Mouse (Mus musculus): Measurements from ENCODE around the gene Stat4.

DNA sequence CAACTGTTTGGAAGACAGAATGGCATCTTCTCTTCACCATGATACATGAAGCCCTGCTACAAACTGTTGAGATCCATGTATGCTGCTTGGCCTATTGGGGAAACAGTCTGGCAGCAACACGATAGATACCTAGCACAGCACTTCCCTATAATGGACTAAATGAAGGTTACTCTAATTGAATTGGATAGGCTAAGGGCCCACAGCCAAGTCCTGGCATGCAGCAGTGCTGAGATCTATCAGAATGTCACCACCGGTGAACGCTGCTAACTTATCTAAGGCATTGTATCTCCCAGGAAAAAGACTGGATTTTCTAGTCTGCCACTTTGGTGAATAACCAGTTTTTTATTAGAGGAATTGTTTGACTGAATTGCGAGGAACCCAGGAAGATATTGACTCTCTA lies 39.8 kb upstream of the Stat4 start:
- TF ChIP-seq CTCF (IDR thresholded peaks at IDR 0.05; ENCODE audit: low read depth, low read length), result no peak
- no peak for TF ChIP-seq POLR2A (IDR thresholded peaks at IDR 0.05; ENCODE audit: insufficient read depth, low read length)
